40 mouse cellular contexts compared by ENCODE assay signal in the genomic region with DNA sequence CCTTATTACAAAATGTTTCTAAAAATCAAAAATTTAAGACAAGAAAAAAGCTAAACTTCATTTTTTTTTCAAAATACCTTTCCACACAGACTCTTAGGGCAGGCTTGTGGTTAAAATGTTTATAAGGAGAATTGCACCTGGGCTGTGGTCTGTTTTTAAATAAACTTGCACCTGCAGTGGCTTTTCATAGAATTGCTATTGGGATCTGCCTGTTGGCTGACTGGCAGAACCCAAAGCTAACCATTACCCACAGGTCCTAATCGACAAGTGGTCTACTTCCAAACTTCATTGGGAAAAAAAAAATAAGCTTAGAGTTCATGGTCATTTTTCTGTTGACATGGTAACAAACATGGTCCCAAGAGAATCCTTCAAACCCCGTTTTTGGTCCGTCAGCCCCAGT. TPM values are rescaled to one million over a fixed set of nuclear protein-coding genes. Genes with fewer than 3 reads are reported as not detected.
"Had no signal": no experiment of that assay in that cellular context is flagged by ENCODE, and none has a peak within 500 bp of the region (broad histone marks: within the 10 kb centered on the region; RNA-seq: fewer than 3 reads in every experiment).

No protein-coding gene starts in this region.

- H3K9ac ChIP-seq: heart, embryonic 13.5 days; heart, embryonic 15.5 days; hindbrain, embryonic 13.5 days; hindbrain, embryonic 15.5 days; kidney, embryonic 15.5 days; limb, embryonic 13.5 days; limb, embryonic 15.5 days had no signal

- H3K4me2 ChIP-seq: heart, embryonic 11.5 days; heart, embryonic 13.5 days; heart, embryonic 15.5 days; hindbrain, embryonic 13.5 days; hindbrain, embryonic 15.5 days; kidney, embryonic 15.5 days; limb, embryonic 13.5 days; limb, embryonic 15.5 days had no signal

- H3K36me3 ChIP-seq: heart, embryonic 13.5 days; heart, embryonic 15.5 days; hindbrain, embryonic 13.5 days; hindbrain, embryonic 15.5 days; kidney, embryonic 15.5 days; limb, embryonic 13.5 days; limb, embryonic 15.5 days had no signal

- ATAC-seq: hindbrain, postnatal 0 days; intestine, embryonic 16.5 days had no signal

- H3K9me3 ChIP-seq: heart, embryonic 13.5 days; heart, embryonic 15.5 days; hindbrain, embryonic 13.5 days; hindbrain, embryonic 15.5 days; kidney, embryonic 15.5 days; limb, embryonic 13.5 days; limb, embryonic 15.5 days had no signal

- H3K4me3 ChIP-seq: gastrocnemius, adult 2 months; heart, embryonic 13.5 days; heart, embryonic 15.5 days; hindbrain, embryonic 13.5 days; hindbrain, embryonic 15.5 days; kidney, embryonic 15.5 days; limb, embryonic 13.5 days; limb, embryonic 15.5 days had no signal

- H3K27me3 ChIP-seq: heart, embryonic 13.5 days; heart, embryonic 15.5 days; hindbrain, embryonic 13.5 days; hindbrain, embryonic 15.5 days; kidney, embryonic 15.5 days; limb, embryonic 13.5 days; limb, embryonic 15.5 days had no signal

- H3K27ac ChIP-seq: gastrocnemius, adult 2 months; heart, embryonic 13.5 days; heart, embryonic 15.5 days; hindbrain, embryonic 13.5 days; hindbrain, embryonic 15.5 days; hindbrain, postnatal 0 days; kidney, embryonic 15.5 days; kidney, postnatal 0 days; limb, embryonic 13.5 days; limb, embryonic 15.5 days had no signal

- H3K4me1 ChIP-seq: hindbrain, embryonic 13.5 days; hindbrain, embryonic 15.5 days; kidney, embryonic 15.5 days; limb, embryonic 13.5 days; limb, embryonic 15.5 days had no signal

- DNase-seq: gastrocnemius, adult 2 months; gastrocnemius, postnatal 10 days; gastrocnemius, postnatal 25 days; heart, adult 18-20 months; heart, postnatal 14 days; heart, postnatal 36 days; kidney, adult 11 months; kidney, adult 2 months; kidney, adult 9 months; kidney, postnatal 14 days; kidney, postnatal 36 days; layer of hippocampus, adult 9-11 months; layer of hippocampus, postnatal 36 days; left cerebral cortex, postnatal 4 days had no signal

RNA-seq across cellular contexts. Expression of gene Jchain, which starts 7.0 kb away (rescaled TPM):
- polyA plus RNA-seq: heart, embryonic 11.5 days; hindbrain, embryonic 11.5 days; intestine, embryonic 14.5 days; kidney, embryonic 15.5 days; limb, embryonic 13.5 days had no signal

RNA-seq across cellular contexts. Expression of gene Enam, which starts 46.9 kb away (rescaled TPM):
- total RNA-seq: gastrocnemius, adult 2 months; gastrocnemius, postnatal 10 days; gastrocnemius, postnatal 25 days; gastrocnemius, postnatal 4 days; granulocyte monocyte progenitor cell, adult 5-6 weeks; heart, adult 18-20 months; heart, postnatal 14 days; heart, postnatal 36 days; hematopoietic stem cell, adult 5-6 weeks; hindbrain, postnatal 0 days; layer of hippocampus, adult 18-20 months; layer of hippocampus, adult 8-10 months; layer of hippocampus, postnatal 14 days; layer of hippocampus, postnatal 36 days; left cerebral cortex, adult 18-20 months; left cerebral cortex, adult 8-10 months; left cerebral cortex, postnatal 10 days; left cerebral cortex, postnatal 25 days; left cerebral cortex, postnatal 4 days; liver, adult 2 months had no signal
- polyA plus RNA-seq: heart, embryonic 11.5 days; heart, embryonic 13.5 days; heart, postnatal 0 days; hindbrain, embryonic 11.5 days; hindbrain, embryonic 13.5 days; hindbrain, embryonic 15.5 days; hindbrain, postnatal 0 days; intestine, embryonic 14.5 days; intestine, embryonic 16.5 days; kidney, adult 2 months; kidney, embryonic 15.5 days; kidney, postnatal 0 days; large intestine, adult 2 months; liver, adult 2 months had no signal
